Mouse (Mus musculus): ENCODE results near the gene Tmem179b.

GRCm38 (mm10) chr19:8798264-8798946 is 24.1 kb upstream of the Tmem179b start, which contains the start of gene Polr2g:
- no peak for TF ChIP-seq CTCF (IDR thresholded peaks at IDR 0.05; ENCODE audit: control insufficient read depth, insufficient read depth, insufficient read length)
- no peak for TF ChIP-seq CEBPB (IDR thresholded peaks at IDR 0.05; ENCODE audit: low read depth)
- peak; percentile 54 for TF ChIP-seq USF1 (IDR thresholded peaks at IDR 0.05; ENCODE audit: low read depth)
- TF ChIP-seq MYOD1 (IDR thresholded peaks at IDR 0.05; ENCODE audit: control insufficient read depth, insufficient read length, low read depth): no peak
- peak; percentile 39 for TF ChIP-seq MAX (IDR thresholded peaks at IDR 0.05)

Data from C2C12 (cell line).